Mouse (Mus musculus) MEL (cell line): Measurements from ENCODE around the gene Palm3. TPM values are rescaled to one million over a fixed set of nuclear protein-coding genes. Genes with fewer than 3 reads are reported as not detected.

ENCODE experiments used
- DNase-seq: peaks from one replicate; pipeline ENCODE4 v3.0.0; 2011; ENCODE audit warnings: low read depth, low spot score
- H3K27ac ChIP-seq: 2 replicates; pipeline ENCODE4 v1.5.1; 2012; ENCODE audit warnings: low read depth, mild to moderate bottlenecking, control low read depth, low read length, moderate library complexity; ENCODE audit not compliant: control insufficient read depth
- H3K27me3 ChIP-seq, 2 experiments: fragments of 150-350 bp in 1 of 2; sonication (generic) in 1 of 2; 2 replicates each; pipeline ENCODE4 v1.6.1; 2012; ENCODE audit warnings: low read length in 2 of 2, mild to moderate bottlenecking in 2 of 2, improper control_type of control experiment in 1 of 2, moderate library complexity in 1 of 2; ENCODE audit not compliant: insufficient read depth in 2 of 2, control insufficient read depth in 1 of 2
- H3K36me3 ChIP-seq, 2 experiments: 2 replicates each; pipeline ENCODE4 v1.6.1; 2012 to 2014; ENCODE audit warnings: low read length in 2 of 2, improper control_type of control experiment in 1 of 2, inconsistent platforms in 1 of 2, mild to moderate bottlenecking in 1 of 2; ENCODE audit not compliant: insufficient read depth in 2 of 2, control insufficient read depth in 1 of 2
- H3K4me1 ChIP-seq, 2 experiments: fragments of 150-350 bp in 1 of 2; sonication (generic) in 1 of 2; 2 replicates each; pipeline ENCODE4 v1.6.1; 2012; ENCODE audit warnings: low read length in 2 of 2, improper control_type of control experiment in 1 of 2, mild to moderate bottlenecking in 1 of 2; ENCODE audit not compliant: insufficient read depth in 2 of 2, control insufficient read depth in 1 of 2
- H3K4me3 ChIP-seq, 2 experiments: fragments of 150-350 bp in 1 of 2; sonication (generic) in 1 of 2; 2 replicates each; pipeline ENCODE4 v1.5.1; 2012; ENCODE audit warnings: low read depth in 2 of 2, low read length in 2 of 2, mild to moderate bottlenecking in 2 of 2, moderate library complexity in 2 of 2, control low read depth in 1 of 2, improper control_type of control experiment in 1 of 2; ENCODE audit not compliant: control insufficient read depth in 1 of 2, insufficient read depth in 1 of 2
- H3K79me2 ChIP-seq: 2 replicates; pipeline ENCODE4 v1.6.1; 2012; ENCODE audit warnings: mild to moderate bottlenecking, low read length, moderate library complexity; ENCODE audit not compliant: control insufficient read depth, poor library complexity, insufficient read depth
- H3K9ac ChIP-seq: 2 replicates; pipeline ENCODE4 v1.6.1; 2012; ENCODE audit warnings: low read depth, mild to moderate bottlenecking, control low read depth, low read length, moderate library complexity; ENCODE audit not compliant: control insufficient read depth, poor library complexity, severe bottlenecking
- H3K9me3 ChIP-seq: fragments of 150-350 bp; sonication (generic); replicated peaks from 2 replicates; pipeline ENCODE4 v1.6.1; 2012; ENCODE audit warnings: mild to moderate bottlenecking, low read length, improper control_type of control experiment, moderate library complexity; ENCODE audit not compliant: insufficient read depth
- CHD1 ChIP-seq: IDR thresholded peaks from 2 replicates; pipeline ENCODE4 v1.6.1; 2012; ENCODE audit warnings: low read depth, mild to moderate bottlenecking, inconsistent platforms, low read length, improper control_type of control experiment
- CHD2 ChIP-seq: IDR thresholded peaks from 2 replicates; pipeline ENCODE4 v1.6.1; 2011; ENCODE audit warnings: low read length, improper control_type of control experiment
- ELF1 ChIP-seq: IDR thresholded peaks from 2 replicates; pipeline ENCODE4 v1.6.1; 2014; ENCODE audit warnings: low read depth, mild to moderate bottlenecking, inconsistent platforms, low read length, improper control_type of control experiment, moderate library complexity
- EP300 ChIP-seq, 2 experiments: IDR thresholded peaks; 2 replicates each; pipeline ENCODE4 v1.6.1; 2011; ENCODE audit warnings: improper control_type of control experiment in 2 of 2, low read length in 2 of 2, low read depth in 1 of 2, mild to moderate bottlenecking in 1 of 2
- GATA1 ChIP-seq: IDR thresholded peaks from 2 replicates; pipeline ENCODE4 v1.6.1; 2011; ENCODE audit warnings: low read depth, low read length, improper control_type of control experiment
- MAFK ChIP-seq: IDR thresholded peaks from 2 replicates; pipeline ENCODE4 v1.6.1; 2011; ENCODE audit warnings: low read depth, mild to moderate bottlenecking, low read length, improper control_type of control experiment, borderline replicate concordance
- MAX ChIP-seq: IDR thresholded peaks from 2 replicates; pipeline ENCODE4 v1.6.1; 2011; ENCODE audit warnings: low read length, improper control_type of control experiment
- MAZ ChIP-seq: IDR thresholded peaks from 2 replicates; pipeline ENCODE4 v1.6.1; 2012; ENCODE audit warnings: low read depth, mild to moderate bottlenecking, inconsistent platforms, low read length, improper control_type of control experiment
- POLR2AphosphoS5 ChIP-seq: IDR thresholded peaks from 2 replicates; pipeline ENCODE4 v1.6.1; 2012; ENCODE audit warnings: low read depth, borderline replicate concordance, mild to moderate bottlenecking, inconsistent platforms, low read length, moderate library complexity, mixed read lengths
- RCOR1 ChIP-seq: IDR thresholded peaks from 2 replicates; pipeline ENCODE4 v1.6.1; 2012; ENCODE audit warnings: low read depth, mild to moderate bottlenecking, inconsistent platforms, low read length, improper control_type of control experiment
- SIN3A ChIP-seq: IDR thresholded peaks from 2 replicates; pipeline ENCODE4 v1.6.1; 2012; ENCODE audit warnings: low read length, improper control_type of control experiment, inconsistent platforms
- SMC3 ChIP-seq: IDR thresholded peaks from 2 replicates; pipeline ENCODE4 v1.6.1; 2011; ENCODE audit warnings: low read depth, low read length, improper control_type of control experiment
- TAL1 ChIP-seq: IDR thresholded peaks from 2 replicates; pipeline ENCODE4 v1.6.1; 2012; ENCODE audit warnings: mild to moderate bottlenecking, inconsistent platforms, low read length, moderate library complexity, mixed read lengths
- TBP ChIP-seq: IDR thresholded peaks from 2 replicates; pipeline ENCODE4 v1.8.0; 2011; ENCODE audit warnings: low read depth, low read length, improper control_type of control experiment
- UBTF ChIP-seq: IDR thresholded peaks from 2 replicates; pipeline ENCODE4 v1.6.1; 2012; ENCODE audit warnings: low read depth, mild to moderate bottlenecking, inconsistent platforms, low read length, improper control_type of control experiment, moderate library complexity, borderline replicate concordance; ENCODE audit not compliant: insufficient read depth
- ZKSCAN1 ChIP-seq: IDR thresholded peaks from 2 replicates; pipeline ENCODE4 v1.6.1; 2012; ENCODE audit warnings: low read depth, mild to moderate bottlenecking, inconsistent platforms, low read length, improper control_type of control experiment, moderate library complexity
- ZMIZ1 ChIP-seq: IDR thresholded peaks from 2 replicates; pipeline ENCODE4 v1.6.1; 2012; ENCODE audit warnings: low read depth, mild to moderate bottlenecking, inconsistent platforms, low read length, improper control_type of control experiment, moderate library complexity
- ZNF384 ChIP-seq: IDR thresholded peaks from 2 replicates; pipeline ENCODE4 v1.6.1; 2012; ENCODE audit warnings: low read depth, mild to moderate bottlenecking, inconsistent platforms, low read length, improper control_type of control experiment
- polyA plus RNA-seq, 2 experiments: library from polyadenylated mRNA; stranded (reverse) in 1 of 2; unstranded in 1 of 2; fragments of >175 nt in 1 of 2; fragments of >200 nt in 1 of 2; gene quantifications; 2 replicates each; pipeline versions ENCODE4 v1.2.1 to v1.2.4; 2012; ENCODE audit warnings: low replicate concordance in 2 of 2, low read depth in 1 of 2; ENCODE audit not compliant: insufficient read length in 2 of 2, insufficient read depth in 1 of 2, missing spikeins in 1 of 2
- total RNA-seq: library from RNA; depleted of rRNA; stranded (reverse); fragments of 300-350 nt; gene quantifications from 2 replicates; pipeline ENCODE4 v1.2.3, GENCODE M21; 2012

The Palm3 gene
- total and polyA plus RNA-seq, 3 experiments: 0.65 to 3.6 TPM; not detected in 1

- H3K4me1 ChIP-seq: peaks cover 8 to 14% of the 10 kb centered on the region in 2 experiments
- no peak for DNase-seq
- no peak overlapping the region for H3K9ac ChIP-seq
- no peak overlapping the region for H3K4me3 ChIP-seq
- peaks cover 8% of the 10 kb centered on the region for H3K79me2 ChIP-seq
- H3K9me3 ChIP-seq: no peaks in the 10 kb centered on the region
- H3K36me3 ChIP-seq: peaks cover 0 to 6% of the 10 kb centered on the region in 2 experiments; a peak in 2 of 4 replicates
- no peak overlapping the region for H3K27ac ChIP-seq
- H3K27me3 ChIP-seq: no peaks in the 10 kb centered on the region
- no peak for TF ChIP-seq CHD1
- TF ChIP-seq TAL1: no peak
- TF ChIP-seq GATA1: no peak
- no peak for TF ChIP-seq SIN3A
- no peak for TF ChIP-seq SMC3
- TF ChIP-seq CHD2: no peak
- TF ChIP-seq TBP: no peak
- no peak for TF ChIP-seq POLR2AphosphoS5
- TF ChIP-seq RCOR1: no peak
- TF ChIP-seq MAX: no peak
- no peak for TF ChIP-seq EP300 (IDR thresholded peaks at IDR 0.05; ENCODE audit: low read depth in 1 of 2, low read length in 2 of 2)
- TF ChIP-seq ZKSCAN1: no peak
- TF ChIP-seq MAZ: no peak
- TF ChIP-seq ELF1: no peak
- no peak for TF ChIP-seq MAFK
- TF ChIP-seq ZNF384: no peak
Measured at GRCm38 (mm10) chr8:83977646-83978045, 43.6 kb upstream of the Palm3 start.

DNA sequence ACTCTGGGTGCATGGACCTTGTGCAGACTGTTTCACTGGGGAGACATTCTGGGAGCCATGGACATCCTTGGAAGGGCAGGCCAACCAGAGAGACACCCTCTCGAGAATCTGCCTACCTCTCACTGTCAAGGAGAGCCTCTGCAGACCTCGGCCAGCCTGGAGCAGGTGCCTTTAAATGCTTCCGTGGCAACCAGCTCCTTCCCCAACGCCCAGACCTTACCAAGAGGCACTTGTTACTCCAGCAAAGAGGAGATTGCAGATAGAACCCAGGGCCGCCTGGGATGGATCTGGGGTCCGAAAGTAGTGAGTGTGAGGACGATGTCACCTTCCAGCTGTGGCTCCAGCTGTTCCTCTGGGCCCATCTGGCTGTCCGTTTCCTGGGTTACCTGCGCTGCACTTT is 43.1 kb upstream of the Palm3 start:
- Histone ChIP-seq H3K36me3 (peaks cover 0 to 6% of the 10 kb centered on the region in 2 experiments; a peak in 2 of 4 replicates), H3K9ac (no peak overlapping the region), H3K4me3 (no peak overlapping the region), H3K9me3 (no peaks in the 10 kb centered on the region), H3K4me1 (peaks cover 8 to 15% of the 10 kb centered on the region in 2 experiments), H3K27me3 (no peaks in the 10 kb centered on the region), H3K79me2 (peaks cover 5% of the 10 kb centered on the region), H3K27ac (no peak overlapping the region)
- TF ChIP-seq ZMIZ1 (no peak), UBTF (no peak), MAFK (no peak), SIN3A (no peak)
- no peak for DNase-seq
